Mouse (Mus musculus) stomach, postnatal 0 days (tissue): ENCODE data around the gene Mtfp1.

ENCODE experiments used
- CTCF ChIP-seq: IDR thresholded peaks from 2 replicates; pipeline ENCODE4 v1.5.1; 2016; ENCODE audit warnings: antibody characterized with exemption, low read depth, mild to moderate bottlenecking, moderate library complexity
- EP300 ChIP-seq: optimal IDR thresholded peaks from 2 replicates; pipeline ENCODE3; 2016; ENCODE audit warnings: antibody characterized with exemption

- TF ChIP-seq CTCF (no peak), EP300 (no peak)
Measured at GRCm38 (mm10) chr11:4138964-4139363, 43.7 kb upstream of the Mtfp1 start.
